Mouse (Mus musculus) liver, embryonic 12.5 days (tissue): ENCODE data around the gene Fcnb. TPM values are rescaled to one million over a fixed set of nuclear protein-coding genes. Genes with fewer than 3 reads are reported as not detected.

Experiments used
- ATAC-seq: fragments of 200-750 bp; cut with Nextera tagmentation; 2 replicates; pipeline ENCODE4 v1.8.0; 2017; ENCODE audit warnings: moderate number of reproducible peaks, mild to moderate bottlenecking, moderate library complexity
- H3K27ac ChIP-seq: fragments of 300-500 bp; sonication (generic); 2 replicates; pipeline ENCODE4 v1.5.1; 2016; ENCODE audit warnings: mild to moderate bottlenecking
- H3K27me3 ChIP-seq: fragments of 300-500 bp; sonication (generic); replicated peaks from 2 replicates; pipeline ENCODE4 v1.6.1; 2016; ENCODE audit warnings: mild to moderate bottlenecking, moderate library complexity
- H3K36me3 ChIP-seq: fragments of 300-500 bp; sonication (generic); 2 replicates; pipeline ENCODE4 v1.6.1; 2016; ENCODE audit warnings: mild to moderate bottlenecking, moderate library complexity
- H3K4me1 ChIP-seq: fragments of 300-500 bp; sonication (generic); 2 replicates; pipeline ENCODE4 v1.6.1; 2016
- H3K4me2 ChIP-seq: fragments of 300-500 bp; sonication (generic); 2 replicates; pipeline ENCODE4 v1.6.1; 2016; ENCODE audit warnings: mild to moderate bottlenecking, moderate library complexity
- H3K4me3 ChIP-seq: fragments of 300-500 bp; sonication (generic); 2 replicates; pipeline ENCODE4 v1.5.1; 2016; ENCODE audit warnings: mild to moderate bottlenecking, moderate library complexity
- H3K9ac ChIP-seq: fragments of 300-500 bp; sonication (generic); 2 replicates; pipeline ENCODE4 v1.6.1; 2016; ENCODE audit warnings: mild to moderate bottlenecking, moderate library complexity
- H3K9me3 ChIP-seq: fragments of 300-500 bp; sonication (generic); replicated peaks from 2 replicates; pipeline ENCODE4 v1.6.1; 2016; ENCODE audit warnings: mild to moderate bottlenecking, moderate library complexity
- WGBS: fragments of 180-500 bp; shearing (Covaris S2); methylation state at CpG from one replicate; pipeline ENCODE4 v1.1.7; 2016; ENCODE audit not compliant: insufficient replicate concordance; 5-methylcytosine and 5-hydroxymethylcytosine counted together
- polyA plus RNA-seq: library from polyadenylated mRNA; unstranded; fragments of >200 nt; fragmentation: Nextera tagmentation; extraction: Ambion mirVana; gene quantifications from 2 replicates; pipeline ENCODE4 v1.2.1, GENCODE M21; 2016

Fcnb gene
- polyA plus RNA-seq, 1 experiment from 2014 or later = 6.0 TPM

- Histone ChIP-seq H3K4me2 (no peak overlapping the region), H3K9me3 (no peaks in the 10 kb centered on the region), H3K36me3 (peaks cover 18% of the 10 kb centered on the region; the same call in 1 of the 2 replicates), H3K4me1 (peaks cover 14% of the 10 kb centered on the region), H3K27me3 (no peaks in the 10 kb centered on the region), H3K4me3 (no peak overlapping the region), H3K9ac (no peak overlapping the region), H3K27ac (no peak overlapping the region)
- ATAC-seq = no peak
- 82% methylated on average over 1 of the region's 1 CpGs for WGBS
Observed at GRCm38 (mm10) chr2:28040466-28040865, 44.2 kb downstream of the Fcnb start.

DNA sequence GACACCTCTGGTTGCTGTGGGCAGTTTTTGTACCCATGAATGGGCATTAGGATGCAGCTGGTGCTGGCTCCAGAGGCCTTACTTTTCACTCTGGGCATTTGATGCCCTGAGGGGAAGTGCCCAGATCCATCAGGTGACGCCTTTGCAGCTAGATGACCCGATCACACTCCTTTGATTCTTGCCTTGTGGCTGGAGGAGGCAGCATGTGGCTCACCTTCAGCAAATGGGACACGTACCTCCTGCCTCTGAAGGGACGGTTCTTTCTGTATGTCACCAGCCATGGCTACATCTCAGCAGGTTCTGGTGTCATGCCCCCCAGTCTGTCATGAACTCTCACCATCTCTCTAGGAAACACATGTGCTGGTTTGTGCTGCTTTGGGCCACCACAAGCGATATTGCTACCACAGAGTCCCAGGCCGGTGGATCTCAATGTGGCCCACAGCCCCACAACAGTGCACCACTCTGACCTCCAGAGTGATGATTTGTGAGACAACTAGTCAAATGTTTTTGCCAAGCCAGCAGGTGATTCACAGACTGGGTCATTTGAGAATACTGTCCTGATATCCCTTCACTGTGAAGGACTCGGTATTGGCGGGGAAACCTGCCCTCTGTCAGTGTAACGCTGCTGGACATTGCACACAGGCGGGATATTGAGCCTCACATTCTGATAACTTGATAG is 44.9 kb downstream of the Fcnb start:
- H3K27ac ChIP-seq = peak overlapping the region; percentile 23; the same call in 1 of the 2 replicates

DNA sequence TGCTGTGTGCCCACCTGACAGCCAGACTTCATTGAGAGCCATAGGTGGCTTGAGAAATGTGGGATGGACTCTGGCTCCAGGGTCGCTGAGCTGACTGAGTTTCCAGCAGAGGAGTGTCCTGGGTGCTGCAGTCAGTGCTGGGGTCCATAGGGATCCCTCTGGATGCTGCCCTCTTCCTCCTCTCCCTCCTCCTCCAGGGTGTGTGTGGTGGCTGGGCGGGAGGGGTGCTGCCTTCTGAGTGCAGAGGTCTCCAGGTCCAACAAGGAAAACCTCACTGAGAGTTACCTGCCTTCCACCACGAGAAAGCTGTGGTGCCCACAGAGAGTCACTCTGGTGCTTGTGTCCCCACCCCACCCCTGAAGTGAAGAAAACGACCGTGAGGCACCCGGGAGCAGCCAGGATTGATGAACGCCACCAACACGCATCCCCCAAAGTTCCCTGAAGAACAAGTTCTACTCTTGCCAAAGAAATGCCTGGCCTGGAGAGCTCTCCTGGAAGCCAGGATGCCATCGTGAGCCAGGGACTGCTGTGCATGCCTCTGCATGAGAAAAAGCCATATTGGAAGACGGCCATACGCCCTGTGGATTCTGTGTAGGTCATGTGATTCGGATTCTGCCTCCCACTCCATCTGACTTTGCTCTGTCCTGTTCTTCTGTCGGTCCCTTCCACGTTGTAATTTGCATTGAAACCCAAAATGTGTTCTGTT is 46.1 kb downstream of the Fcnb start:
- Histone ChIP-seq H3K9ac (no peak overlapping the region), H3K27me3 (no peaks in the 10 kb centered on the region), H3K4me1 (peaks cover 2% of the 10 kb centered on the region), H3K9me3 (no peaks in the 10 kb centered on the region), H3K4me3 (no peak overlapping the region), H3K36me3 (peaks cover 19% of the 10 kb centered on the region; the same call in 1 of the 2 replicates), H3K27ac (no peak overlapping the region), H3K4me2 (no peak overlapping the region)
- WGBS = 80% methylated on average over 14 of the region's 14 CpGs
- ATAC-seq = no peak

More for the DNA sequence above, 44.9 kb downstream of the Fcnb start:
- peaks cover 7% of the 10 kb centered on the region for H3K4me1 ChIP-seq
- ATAC-seq = no peak
- H3K4me3 ChIP-seq = no peak overlapping the region
- no peaks in the 10 kb centered on the region for H3K9me3 ChIP-seq
- no peak overlapping the region for H3K9ac ChIP-seq
- no peaks in the 10 kb centered on the region for H3K27me3 ChIP-seq
- H3K36me3 ChIP-seq = peaks cover 18% of the 10 kb centered on the region; the same call in 1 of the 2 replicates
- no peak overlapping the region for H3K4me2 ChIP-seq
- WGBS = 84% methylated on average over 10 of the region's 10 CpGs

GRCm38 (mm10) chr2:28037505-28038390 is 46.9 kb downstream of the Fcnb start:
- Histone ChIP-seq H3K27ac (no peak overlapping the region), H3K4me2 (no peak overlapping the region), H3K9ac (no peak overlapping the region), H3K36me3 (peaks cover 24% of the 10 kb centered on the region), H3K27me3 (no peaks in the 10 kb centered on the region), H3K4me1 (peaks cover 10% of the 10 kb centered on the region), H3K9me3 (no peaks in the 10 kb centered on the region), H3K4me3 (no peak overlapping the region)
- ATAC-seq = no peak
- WGBS = 86% methylated on average over 12 of the region's 12 CpGs

GRCm38 (mm10) chr2:28036788-28037187 is 47.9 kb downstream of the Fcnb start:
- WGBS = 87% methylated on average over 13 of the region's 13 CpGs
- Histone ChIP-seq H3K27me3 (no peaks in the 10 kb centered on the region), H3K9ac (no peak overlapping the region), H3K27ac (0 out of 2 replicates have a peak overlapping the region, but pooled peaks have one; percentile 18), H3K4me3 (no peak overlapping the region), H3K9me3 (no peaks in the 10 kb centered on the region), H3K4me2 (no peak overlapping the region), H3K36me3 (peaks cover 24% of the 10 kb centered on the region), H3K4me1 (peaks cover 20% of the 10 kb centered on the region)
- no peak for ATAC-seq

- whole genome bisulfite sequencing = 85% methylated on average over 13 of the region's 13 CpGs
- Histone ChIP-seq H3K9ac (no peak overlapping the region; the same call in 1 of the 2 replicates), H3K4me3 (no peak overlapping the region), H3K4me1 (peaks cover 39% of the 10 kb centered on the region), H3K4me2 (no peak overlapping the region), H3K27ac (peak overlapping the region; percentile 71; the same call in 1 of the 2 replicates), H3K27me3 (no peaks in the 10 kb centered on the region), H3K36me3 (peaks cover 39% of the 10 kb centered on the region), H3K9me3 (no peaks in the 10 kb centered on the region)
- ATAC-seq = no peak
Observed at GRCm38 (mm10) chr2:28034011-28034710, 50.5 kb downstream of the Fcnb start.

DNA sequence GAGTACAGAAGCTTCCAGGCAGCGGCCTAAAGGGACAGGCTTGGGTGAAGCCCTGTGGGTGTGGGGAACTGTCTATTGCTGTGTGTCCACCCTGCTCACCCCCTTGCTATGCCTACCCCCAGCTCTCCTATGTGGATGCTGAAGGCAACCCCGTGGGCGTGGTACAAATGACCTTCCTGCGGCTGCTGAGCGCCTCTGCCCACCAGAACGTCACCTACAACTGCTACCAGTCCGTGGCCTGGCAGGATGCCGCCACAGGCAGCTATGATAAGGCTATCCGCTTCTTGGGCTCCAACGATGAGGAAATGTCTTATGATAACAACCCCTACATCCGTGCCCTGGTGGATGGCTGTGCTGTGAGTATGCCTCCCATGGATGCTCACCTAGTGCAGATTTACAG is 52.2 kb downstream of the Fcnb start:
- Histone ChIP-seq H3K9ac (peak overlapping the region; percentile 54), H3K36me3 (peaks cover 47% of the 10 kb centered on the region)
- 38% methylated on average over 11 of the region's 11 CpGs for WGBS

GRCm38 (mm10) chr2:28031860-28032259 is 52.8 kb downstream of the Fcnb start:
- peak; percentile 47 for ATAC-seq
- Histone ChIP-seq H3K36me3 (peaks cover 47% of the 10 kb centered on the region), H3K4me1 (peaks cover 39% of the 10 kb centered on the region), H3K4me3 (no peak overlapping the region), H3K27ac (peak overlapping the region; percentile 71), H3K9ac (peak overlapping the region; percentile 54), H3K27me3 (no peaks in the 10 kb centered on the region), H3K9me3 (no peaks in the 10 kb centered on the region), H3K4me2 (peak overlapping the region; percentile 19; the same call in 1 of the 2 replicates)
- WGBS = 53% methylated on average over 9 of the region's 9 CpGs

More for the DNA sequence above, 52.2 kb downstream of the Fcnb start:
- Histone ChIP-seq H3K27ac (peak overlapping the region; percentile 71), H3K9me3 (no peaks in the 10 kb centered on the region), H3K4me3 (no peak overlapping the region), H3K4me1 (peaks cover 39% of the 10 kb centered on the region), H3K27me3 (no peaks in the 10 kb centered on the region), H3K4me2 (peak overlapping the region; percentile 19)
- peak; percentile 73 for ATAC-seq

Other genes starting within 250 kb of the Fcnb start
- gene Col5a1, start 198.5 kb downstream of the Fcnb start, polyA plus RNA-seq = 15.0 and 15.4 TPM in 2 replicates
- gene Olfm1, start 108.1 kb upstream of the Fcnb start, polyA plus RNA-seq = 2.9 and 3.3 TPM in 2 replicates